In the genomic region with DNA sequence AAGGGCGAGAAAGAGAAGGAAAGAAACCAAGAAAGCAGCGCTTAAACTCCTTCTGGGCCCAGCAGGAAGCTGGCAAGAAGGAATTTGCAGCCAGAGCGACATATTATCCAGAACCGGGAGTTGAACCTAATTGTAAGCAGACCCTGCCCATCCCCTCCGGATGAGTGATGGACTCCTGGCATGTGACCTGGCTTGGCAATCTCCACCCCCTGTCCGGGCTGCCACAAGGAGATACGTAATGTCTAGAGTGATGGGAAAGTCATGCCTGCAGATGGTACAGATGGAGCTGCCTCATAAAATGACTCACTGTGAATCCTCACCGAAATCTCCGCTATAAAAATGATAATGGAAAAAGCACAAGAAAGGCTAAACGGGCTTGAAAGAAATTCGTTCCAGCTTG, we compare ENCODE assay signal across 11 mouse cellular contexts.
DNase-seq lines count a peak whose midpoint lies in the region; ATAC-seq and TF ChIP-seq lines count a peak whose summit lies in the region.
"Had no signal": no experiment of that assay in that cellular context is flagged by ENCODE, and none has a peak within 500 bp of the region (broad histone marks: within the 10 kb centered on the region; RNA-seq: fewer than 3 reads in every experiment).

No protein-coding gene starts in this region.

- TF ChIP-seq CTCF in hindbrain, postnatal 0 days (IDR thresholded peaks at IDR 0.05; ENCODE audit: low read depth): no peak

- H3K4me2 ChIP-seq in hindbrain, postnatal 0 days (ENCODE audit: low read depth, low read length): no peak overlapping the region
- H3K4me2 ChIP-seq in hindbrain, embryonic 12.5 days (replicated peaks): no peak overlapping the region
- H3K4me2 ChIP-seq: kidney, embryonic 15.5 days; midbrain, embryonic 11.5 days had no signal

- no peak overlapping the region for H3K4me3 ChIP-seq in hindbrain, postnatal 0 days (ENCODE audit: low read length)
- no peak overlapping the region for H3K4me3 ChIP-seq in hindbrain, embryonic 12.5 days
- H3K4me3 ChIP-seq: kidney, embryonic 15.5 days had no signal

- H3K4me1 ChIP-seq in hindbrain, postnatal 0 days (ENCODE audit: insufficient read depth, low read length): no peaks in the 10 kb centered on the region
- H3K4me1 ChIP-seq in hindbrain, embryonic 12.5 days: no peaks in the 10 kb centered on the region
- H3K4me1 ChIP-seq: kidney, embryonic 15.5 days had no signal

- no peaks in the 10 kb centered on the region for H3K9me3 ChIP-seq in hindbrain, postnatal 0 days (ENCODE audit: low read length)
- no peaks in the 10 kb centered on the region for H3K9me3 ChIP-seq in hindbrain, embryonic 12.5 days (replicated peaks)
- H3K9me3 ChIP-seq: kidney, embryonic 15.5 days had no signal

- 0 out of 2 replicates have a peak, but pooled peaks have one; percentile 47 for ATAC-seq in hindbrain, postnatal 0 days
- ATAC-seq in hindbrain, embryonic 12.5 days (ENCODE audit: low FRiP score): no peak
- no peak for ATAC-seq in erythroblast, adult 5-6 weeks (replicated peaks; ENCODE audit: low FRiP score, poor library complexity, severe bottlenecking)

- H3K27ac ChIP-seq in hindbrain, postnatal 0 days: no peak overlapping the region
- no peak overlapping the region for H3K27ac ChIP-seq in hindbrain, embryonic 12.5 days
- H3K27ac ChIP-seq: kidney, embryonic 15.5 days; liver, embryonic 14.5 days had no signal

- 54% methylated on average over 11 of the region's 11 CpGs for WGBS in hindbrain, postnatal 0 days
- WGBS in hindbrain, embryonic 12.5 days: 66% methylated on average over 11 of the region's 11 CpGs

- intact Hi-C loops in left cerebral cortex, postnatal 36 days (cut with DNase I): no loop called here

- H3K27me3 ChIP-seq in hindbrain, postnatal 0 days (ENCODE audit: insufficient read depth, low read length): no peaks in the 10 kb centered on the region
- no peaks in the 10 kb centered on the region for H3K27me3 ChIP-seq in hindbrain, embryonic 12.5 days
- H3K27me3 ChIP-seq: kidney, embryonic 15.5 days had no signal

- no peak overlapping the region for H3K9ac ChIP-seq in hindbrain, postnatal 0 days (replicated peaks; ENCODE audit: low read length)
- no peak overlapping the region for H3K9ac ChIP-seq in hindbrain, embryonic 12.5 days
- H3K9ac ChIP-seq: kidney, embryonic 15.5 days; liver, embryonic 14.5 days had no signal

- no peaks in the 10 kb centered on the region for H3K36me3 ChIP-seq in hindbrain, postnatal 0 days (ENCODE audit: insufficient read depth, low read length)
- no peaks in the 10 kb centered on the region for H3K36me3 ChIP-seq in hindbrain, embryonic 12.5 days
- H3K36me3 ChIP-seq: kidney, embryonic 15.5 days had no signal

- peak; percentile 6 for DNase-seq in hindbrain, postnatal 0 days (ENCODE audit: low spot score)
- DNase-seq in frontal cortex, postnatal 25 days (ENCODE audit: low spot score in 2 of 2): peak; percentile 10 to 22
- peak; percentile 25 to 31 for DNase-seq in left cerebral cortex, postnatal 36 days (ENCODE audit: low spot score in 2 of 2)
- peak; percentile 33 for DNase-seq in telencephalon, adult 2 months (ENCODE audit: low read depth, low spot score)
- DNase-seq in thymus, postnatal 36 days: no peak
- no peak for DNase-seq in lung, postnatal 14 days

Comparison
In these comparisons a context has a peak if more than half of its experiments do, and no peak if none do; other contexts are left out.
1. DNase-seq: peak in hindbrain, postnatal 0 days (single experiment), frontal cortex, postnatal 25 days (2 of 2), left cerebral cortex, postnatal 36 days (2 of 2) and telencephalon, adult 2 months (single experiment); none in thymus, postnatal 36 days (0 of 2) and lung, postnatal 14 days (single experiment).